Mouse (Mus musculus): ENCODE measurements around the gene Rnf19b. TPM values are rescaled to one million over a fixed set of nuclear protein-coding genes. Genes with fewer than 3 reads are reported as not detected.

Rnf19b gene
- polyA plus RNA-seq, 1 experiment from 2014 or later, result 35.3 TPM

GRCm38 (mm10) chr4:129081512-129081911 is 23.4 kb downstream of the Rnf19b start:
- Histone ChIP-seq H3K36me3 (ENCODE audit: control insufficient read depth, insufficient read depth, low read length) (peaks cover 73% of the 10 kb centered on the region), H3K27ac (replicated peaks; ENCODE audit: low read depth, low read length) (no peak overlapping the region), H3K4me1 (ENCODE audit: control insufficient read depth, insufficient read depth, low read length) (no peaks in the 10 kb centered on the region), H3K4me3 (replicated peaks; ENCODE audit: low read depth, low read length) (no peak overlapping the region), H3K9ac (replicated peaks; ENCODE audit: low read length) (no peak overlapping the region), H3K9me3 (ENCODE audit: control insufficient read depth, low read length) (no peaks in the 10 kb centered on the region), H3K4me2 (ENCODE audit: low read length) (no peak overlapping the region), H3K27me3 (ENCODE audit: control insufficient read depth, insufficient read depth, low read length) (no peaks in the 10 kb centered on the region)
- ATAC-seq (ENCODE audit: low FRiP score, low TSS enrichment), result no peak
- no peak for DNase-seq
- WGBS, result 81% methylated on average over 6 of the region's 6 CpGs

- H3K9ac ChIP-seq (replicated peaks; ENCODE audit: low read length), result no peak overlapping the region
- ATAC-seq (ENCODE audit: low FRiP score, low TSS enrichment), result no peak
- DNase-seq, result no peak
- no peaks in the 10 kb centered on the region for H3K27me3 ChIP-seq (ENCODE audit: control insufficient read depth, insufficient read depth, low read length)
- no peak overlapping the region for H3K4me3 ChIP-seq (replicated peaks; ENCODE audit: low read depth, low read length)
- H3K9me3 ChIP-seq (ENCODE audit: control insufficient read depth, low read length), result no peaks in the 10 kb centered on the region
- H3K4me1 ChIP-seq (ENCODE audit: control insufficient read depth, insufficient read depth, low read length), result no peaks in the 10 kb centered on the region
- peaks cover 69% of the 10 kb centered on the region for H3K36me3 ChIP-seq (ENCODE audit: control insufficient read depth, insufficient read depth, low read length)
- H3K4me2 ChIP-seq (ENCODE audit: low read length), result no peak overlapping the region
- 90% methylated on average over 3 of the region's 3 CpGs for WGBS
- no peak overlapping the region for H3K27ac ChIP-seq (replicated peaks; ENCODE audit: low read depth, low read length)
Measured at GRCm38 (mm10) chr4:129081939-129082338, 23.9 kb downstream of the Rnf19b start.

- ATAC-seq (ENCODE audit: low FRiP score, low TSS enrichment) (no peak; the same call in 1 of the 2 replicates), DNase-seq (peak; percentile 88)
- Histone ChIP-seq H3K9ac (replicated peaks; ENCODE audit: low read length) (no peak overlapping the region), H3K36me3 (ENCODE audit: control insufficient read depth, insufficient read depth, low read length) (peaks cover 64% of the 10 kb centered on the region), H3K27ac (replicated peaks; ENCODE audit: low read depth, low read length) (no peak overlapping the region), H3K9me3 (ENCODE audit: control insufficient read depth, low read length) (no peaks in the 10 kb centered on the region), H3K4me2 (ENCODE audit: low read length) (no peak overlapping the region), H3K4me1 (ENCODE audit: control insufficient read depth, insufficient read depth, low read length) (no peaks in the 10 kb centered on the region), H3K4me3 (replicated peaks; ENCODE audit: low read depth, low read length) (no peak overlapping the region), H3K27me3 (ENCODE audit: control insufficient read depth, insufficient read depth, low read length) (no peaks in the 10 kb centered on the region)
- WGBS, result 46% methylated on average over 10 of the region's 10 CpGs
Measured at GRCm38 (mm10) chr4:129082379-129083115, 24.5 kb downstream of the Rnf19b start.

- 90% methylated on average over 9 of the region's 9 CpGs for WGBS
- no peaks in the 10 kb centered on the region for H3K27me3 ChIP-seq (ENCODE audit: control insufficient read depth, insufficient read depth, low read length)
- no peaks in the 10 kb centered on the region for H3K9me3 ChIP-seq (ENCODE audit: control insufficient read depth, low read length)
- no peak overlapping the region for H3K9ac ChIP-seq (replicated peaks; ENCODE audit: low read length)
- no peak overlapping the region for H3K4me3 ChIP-seq (replicated peaks; ENCODE audit: low read depth, low read length)
- H3K36me3 ChIP-seq (ENCODE audit: control insufficient read depth, insufficient read depth, low read length), result peaks cover 40% of the 10 kb centered on the region
- DNase-seq (no peak), ATAC-seq (ENCODE audit: low FRiP score, low TSS enrichment) (no peak)
- no peak overlapping the region for H3K27ac ChIP-seq (replicated peaks; ENCODE audit: low read depth, low read length)
- H3K4me1 ChIP-seq (ENCODE audit: control insufficient read depth, insufficient read depth, low read length), result no peaks in the 10 kb centered on the region
- H3K4me2 ChIP-seq (ENCODE audit: low read length), result no peak overlapping the region
Measured at GRCm38 (mm10) chr4:129084896-129085295, 26.8 kb downstream of the Rnf19b start.

GRCm38 (mm10) chr4:129086078-129086477 is 28.0 kb downstream of the Rnf19b start:
- H3K4me1 ChIP-seq (ENCODE audit: control insufficient read depth, insufficient read depth, low read length), result no peaks in the 10 kb centered on the region
- ATAC-seq (ENCODE audit: low FRiP score, low TSS enrichment), result no peak; the same call in 1 of the 2 replicates

GRCm38 (mm10) chr4:129087850-129088249 is 29.8 kb downstream of the Rnf19b start:
- H3K27me3 ChIP-seq (ENCODE audit: control insufficient read depth, insufficient read depth, low read length), result no peaks in the 10 kb centered on the region
- DNase-seq, result no peak
- H3K36me3 ChIP-seq (ENCODE audit: control insufficient read depth, insufficient read depth, low read length), result peaks cover 23% of the 10 kb centered on the region
- H3K4me2 ChIP-seq (ENCODE audit: low read length), result no peak overlapping the region
- no peak overlapping the region for H3K9ac ChIP-seq (replicated peaks; ENCODE audit: low read length)
- H3K27ac ChIP-seq (replicated peaks; ENCODE audit: low read depth, low read length), result no peak overlapping the region
- no peak overlapping the region for H3K4me3 ChIP-seq (replicated peaks; ENCODE audit: low read depth, low read length)
- H3K4me1 ChIP-seq (ENCODE audit: control insufficient read depth, insufficient read depth, low read length), result no peaks in the 10 kb centered on the region
- no peak for ATAC-seq (ENCODE audit: low FRiP score, low TSS enrichment)
- WGBS, result 61% methylated on average over 5 of the region's 5 CpGs
- H3K9me3 ChIP-seq (ENCODE audit: control insufficient read depth, low read length), result no peaks in the 10 kb centered on the region

More at GRCm38 (mm10) chr4:129086078-129086477, 28.0 kb downstream of the Rnf19b start:
- Histone ChIP-seq H3K27me3 (ENCODE audit: control insufficient read depth, insufficient read depth, low read length) (no peaks in the 10 kb centered on the region), H3K4me2 (ENCODE audit: low read length) (no peak overlapping the region), H3K4me3 (replicated peaks; ENCODE audit: low read depth, low read length) (no peak overlapping the region), H3K27ac (replicated peaks; ENCODE audit: low read depth, low read length) (no peak overlapping the region), H3K9me3 (ENCODE audit: control insufficient read depth, low read length) (no peaks in the 10 kb centered on the region), H3K9ac (replicated peaks; ENCODE audit: low read length) (no peak overlapping the region), H3K36me3 (ENCODE audit: control insufficient read depth, insufficient read depth, low read length) (peaks cover 28% of the 10 kb centered on the region)
- 26% methylated on average over 8 of the region's 8 CpGs for WGBS
- peak; percentile 91 for DNase-seq

- ATAC-seq (ENCODE audit: low FRiP score, low TSS enrichment) (no peak), DNase-seq (no peak)
- Histone ChIP-seq H3K9me3 (ENCODE audit: control insufficient read depth, low read length) (no peaks in the 10 kb centered on the region), H3K9ac (replicated peaks; ENCODE audit: low read length) (no peak overlapping the region), H3K4me1 (ENCODE audit: control insufficient read depth, insufficient read depth, low read length) (no peaks in the 10 kb centered on the region), H3K27ac (replicated peaks; ENCODE audit: low read depth, low read length) (no peak overlapping the region), H3K4me2 (ENCODE audit: low read length) (no peak overlapping the region), H3K4me3 (replicated peaks; ENCODE audit: low read depth, low read length) (no peak overlapping the region), H3K27me3 (ENCODE audit: control insufficient read depth, insufficient read depth, low read length) (no peaks in the 10 kb centered on the region), H3K36me3 (ENCODE audit: control insufficient read depth, insufficient read depth, low read length) (no peaks in the 10 kb centered on the region)
- 37% methylated on average over 15 of the region's 15 CpGs for WGBS
Measured at GRCm38 (mm10) chr4:129095276-129095675, 37.2 kb downstream of the Rnf19b start.

- Histone ChIP-seq H3K9me3 (ENCODE audit: control insufficient read depth, low read length) (no peaks in the 10 kb centered on the region), H3K27ac (replicated peaks; ENCODE audit: low read depth, low read length) (no peak overlapping the region), H3K9ac (replicated peaks; ENCODE audit: low read length) (no peak overlapping the region), H3K36me3 (ENCODE audit: control insufficient read depth, insufficient read depth, low read length) (no peaks in the 10 kb centered on the region), H3K4me1 (ENCODE audit: control insufficient read depth, insufficient read depth, low read length) (no peaks in the 10 kb centered on the region), H3K4me2 (ENCODE audit: low read length) (no peak overlapping the region), H3K27me3 (ENCODE audit: control insufficient read depth, insufficient read depth, low read length) (no peaks in the 10 kb centered on the region), H3K4me3 (replicated peaks; ENCODE audit: low read depth, low read length) (no peak overlapping the region)
- ATAC-seq (ENCODE audit: low FRiP score, low TSS enrichment) (no peak), DNase-seq (no peak)
- WGBS, result 75% methylated on average over 7 of the region's 7 CpGs
Measured at GRCm38 (mm10) chr4:129097006-129097405, 38.9 kb downstream of the Rnf19b start.

- WGBS, result 87% methylated on average over 14 of the region's 14 CpGs
- no peak for DNase-seq
- H3K27ac ChIP-seq (replicated peaks; ENCODE audit: low read depth, low read length), result no peak overlapping the region
- no peak overlapping the region for H3K4me3 ChIP-seq (replicated peaks; ENCODE audit: low read depth, low read length)
- H3K4me1 ChIP-seq (ENCODE audit: control insufficient read depth, insufficient read depth, low read length), result no peaks in the 10 kb centered on the region
- no peak overlapping the region for H3K9ac ChIP-seq (replicated peaks; ENCODE audit: low read length)
- no peak overlapping the region for H3K4me2 ChIP-seq (ENCODE audit: low read length)
- H3K9me3 ChIP-seq (ENCODE audit: control insufficient read depth, low read length), result no peaks in the 10 kb centered on the region
- no peaks in the 10 kb centered on the region for H3K36me3 ChIP-seq (ENCODE audit: control insufficient read depth, insufficient read depth, low read length)
- H3K27me3 ChIP-seq (ENCODE audit: control insufficient read depth, insufficient read depth, low read length), result peaks cover 28% of the 10 kb centered on the region
- no peak for ATAC-seq (ENCODE audit: low FRiP score, low TSS enrichment)
Measured at GRCm38 (mm10) chr4:129102133-129102829, 44.2 kb downstream of the Rnf19b start.

All from midbrain, embryonic 14.5 days (tissue).